Mouse (Mus musculus): ENCODE data around the gene Dclre1a. TPM values are rescaled to one million over a fixed set of nuclear protein-coding genes. Genes with fewer than 3 reads are reported as not detected.

The Dclre1a gene
- total and polyA plus RNA-seq, 3 experiments = 28.7 to 142 (median 36.0) TPM

GRCm38 (mm10) chr19:56571234-56571633 is 23.2 kb upstream of the Dclre1a start (continued):
- TF ChIP-seq RAD21 (IDR thresholded peaks at IDR 0.05; ENCODE audit: low read depth, low read length) = no peak

- peaks cover 27% of the 10 kb centered on the region for H3K79me2 ChIP-seq (ENCODE audit: control insufficient read depth, insufficient read depth, low read length, poor library complexity)
- H3K9me3 ChIP-seq (replicated peaks; ENCODE audit: insufficient read depth, low read length) = no peaks in the 10 kb centered on the region
- peaks cover 14 to 33% of the 10 kb centered on the region in 2 experiments for H3K36me3 ChIP-seq (ENCODE audit: control insufficient read depth in 1 of 2, insufficient read depth in 2 of 2, low read length in 2 of 2)
- H3K27me3 ChIP-seq (ENCODE audit: control insufficient read depth in 1 of 2, insufficient read depth in 2 of 2, low read length in 2 of 2) = no peaks in the 10 kb centered on the region
- no peak overlapping the region for H3K4me3 ChIP-seq (ENCODE audit: control insufficient read depth in 1 of 2, insufficient read depth in 1 of 2, low read depth in 2 of 2, low read length in 2 of 2)
- TF ChIP-seq MAFK (IDR thresholded peaks at IDR 0.05; ENCODE audit: borderline replicate concordance, low read depth, low read length) = no peak
- TF ChIP-seq TBP (IDR thresholded peaks at IDR 0.05; ENCODE audit: low read depth, low read length) = no peak
- no peak for TF ChIP-seq SIN3A (IDR thresholded peaks at IDR 0.05; ENCODE audit: low read length)
- TF ChIP-seq ZMIZ1 (IDR thresholded peaks at IDR 0.05; ENCODE audit: low read depth, low read length) = no peak
- TF ChIP-seq MAX (IDR thresholded peaks at IDR 0.05; ENCODE audit: low read length) = no peak
- no peak for TF ChIP-seq ETS1 (IDR thresholded peaks at IDR 0.05; ENCODE audit: low read depth, low read length)
- TF ChIP-seq MYC (IDR thresholded peaks at IDR 0.05; ENCODE audit: low read depth, low read length) = no peak
- TF ChIP-seq E2F4 (IDR thresholded peaks at IDR 0.05; ENCODE audit: borderline replicate concordance, low read depth, low read length) = no peak
- TF ChIP-seq EP300 (IDR thresholded peaks at IDR 0.05; ENCODE audit: low read depth in 1 of 2, low read length in 2 of 2) = no peak
- TF ChIP-seq JUND (IDR thresholded peaks at IDR 0.05; ENCODE audit: low read depth, low read length) = no peak
- no peak for TF ChIP-seq ZKSCAN1 (IDR thresholded peaks at IDR 0.05; ENCODE audit: low read depth, low read length)
- TF ChIP-seq UBTF (IDR thresholded peaks at IDR 0.05; ENCODE audit: borderline replicate concordance, insufficient read depth, low read depth, low read length) = no peak
- TF ChIP-seq TCF12 (IDR thresholded peaks at IDR 0.05; ENCODE audit: low read depth, low read length) = no peak
- no peak for TF ChIP-seq RAD21 (IDR thresholded peaks at IDR 0.05; ENCODE audit: low read depth, low read length)
- no peak for TF ChIP-seq BHLHE40 (IDR thresholded peaks at IDR 0.05; ENCODE audit: borderline replicate concordance, low read depth, low read length)
- no peak for TF ChIP-seq ELF1 (IDR thresholded peaks at IDR 0.05; ENCODE audit: low read depth, low read length)
- TF ChIP-seq GATA1 (IDR thresholded peaks at IDR 0.05; ENCODE audit: low read depth, low read length) = no peak
- no peak for TF ChIP-seq RCOR1 (IDR thresholded peaks at IDR 0.05; ENCODE audit: low read depth, low read length)
- no peak for TF ChIP-seq POLR2A (IDR thresholded peaks at IDR 0.05; ENCODE audit: control insufficient read depth in 1 of 2, insufficient read depth in 1 of 2, low read depth in 1 of 2, low read length in 2 of 2, poor library complexity in 1 of 2)
- peaks cover 8 to 11% of the 10 kb centered on the region in 2 experiments for H3K4me1 ChIP-seq (ENCODE audit: control insufficient read depth in 1 of 2, insufficient read depth in 2 of 2, low read length in 2 of 2)
- no peak overlapping the region for H3K9ac ChIP-seq (ENCODE audit: control insufficient read depth, low read depth, low read length, poor library complexity, severe bottlenecking)
- no peak for DNase-seq (ENCODE audit: low read depth, low spot score)
- no peak overlapping the region for H3K27ac ChIP-seq (ENCODE audit: control insufficient read depth, low read depth, low read length)
Observed at GRCm38 (mm10) chr19:56570781-56571180, 22.8 kb upstream of the Dclre1a start.

- Histone ChIP-seq H3K4me3 (ENCODE audit: control insufficient read depth in 1 of 2, insufficient read depth in 1 of 2, low read depth in 2 of 2, low read length in 2 of 2) (no peak overlapping the region), H3K4me1 (ENCODE audit: control insufficient read depth in 1 of 2, insufficient read depth in 2 of 2, low read length in 2 of 2) (peaks cover 12 to 13% of the 10 kb centered on the region in 2 experiments), H3K79me2 (ENCODE audit: control insufficient read depth, insufficient read depth, low read length, poor library complexity) (peaks cover 34% of the 10 kb centered on the region), H3K27ac (ENCODE audit: control insufficient read depth, low read depth, low read length) (no peak overlapping the region), H3K27me3 (ENCODE audit: control insufficient read depth in 1 of 2, insufficient read depth in 2 of 2, low read length in 2 of 2) (no peaks in the 10 kb centered on the region), H3K36me3 (ENCODE audit: control insufficient read depth in 1 of 2, insufficient read depth in 2 of 2, low read length in 2 of 2) (peaks cover 21 to 30% of the 10 kb centered on the region in 2 experiments), H3K9ac (ENCODE audit: control insufficient read depth, low read depth, low read length, poor library complexity, severe bottlenecking) (no peak overlapping the region), H3K9me3 (replicated peaks; ENCODE audit: insufficient read depth, low read length) (no peaks in the 10 kb centered on the region)
- 0 out of 2 replicates have a peak, but pooled peaks have one; percentile 28 for TF ChIP-seq GATA1 (IDR thresholded peaks at IDR 0.05; ENCODE audit: low read depth, low read length)
- TF ChIP-seq TAL1 (IDR thresholded peaks at IDR 0.05; ENCODE audit: low read length) = peak; percentile 27; the same call in 1 of the 2 replicates
- peak; percentile 52; the same call in 1 of the 2 replicates for TF ChIP-seq MXI1 (IDR thresholded peaks at IDR 0.05; ENCODE audit: low read depth, low read length)
- no peak for TF ChIP-seq USF1 (IDR thresholded peaks at IDR 0.05; ENCODE audit: low read depth, low read length)
- TF ChIP-seq BHLHE40 (IDR thresholded peaks at IDR 0.05; ENCODE audit: borderline replicate concordance, low read depth, low read length) = peak; percentile 42; the same call in 1 of the 2 replicates
- peak; percentile 27; the same call in 1 of the 2 replicates for TF ChIP-seq TCF12 (IDR thresholded peaks at IDR 0.05; ENCODE audit: low read depth, low read length)
- TF ChIP-seq CHD2 (IDR thresholded peaks at IDR 0.05; ENCODE audit: low read length) = no peak
- no peak for DNase-seq (ENCODE audit: low read depth, low spot score)
Observed at GRCm38 (mm10) chr19:56566940-56567339, 18.9 kb upstream of the Dclre1a start.
